Mouse (Mus musculus): ENCODE measurements around the gene Gm853.
A peak's percentile ranks its signal among the peaks of the same experiment; 100 is the strongest.

The Gm853 gene

GRCm38 (mm10) chr4:130174335-130175031, 47.7 kb downstream of the Gm853 start:
- no peak for DNase-seq (ENCODE audit: low read depth)

GRCm38 (mm10) chr4:130173911-130174311, 48.3 kb downstream of the Gm853 start:
- DNase-seq (ENCODE audit: low read depth), result no peak

- DNase-seq (ENCODE audit: low read depth), result peak; percentile 16
Measured at GRCm38 (mm10) chr4:130173060-130173822, 49.0 kb downstream of the Gm853 start.

- DNase-seq (ENCODE audit: low read depth), result no peak
Measured at GRCm38 (mm10) chr4:130171951-130172765, 50.0 kb downstream of the Gm853 start.

GRCm38 (mm10) chr4:130170362-130170761, 51.8 kb downstream of the Gm853 start:
- DNase-seq (ENCODE audit: low read depth), result no peak

GRCm38 (mm10) chr4:130169411-130169971, 52.7 kb downstream of the Gm853 start:
- no peak for DNase-seq (ENCODE audit: low read depth)

GRCm38 (mm10) chr4:130168280-130169183, 53.7 kb downstream of the Gm853 start:
- peak; percentile 87 for DNase-seq (ENCODE audit: low read depth)

GRCm38 (mm10) chr4:130167814-130168213, 54.4 kb downstream of the Gm853 start:
- no peak for DNase-seq (ENCODE audit: low read depth)

- DNase-seq (ENCODE audit: low read depth), result no peak
Measured at GRCm38 (mm10) chr4:130167321-130167720, 54.9 kb downstream of the Gm853 start.

GRCm38 (mm10) chr4:130166592-130166991, 55.6 kb downstream of the Gm853 start:
- no peak for DNase-seq (ENCODE audit: low read depth)

- DNase-seq (ENCODE audit: low read depth), result no peak
Measured at GRCm38 (mm10) chr4:130166061-130166460, 56.1 kb downstream of the Gm853 start.

GRCm38 (mm10) chr4:130164121-130164520, 58.1 kb downstream of the Gm853 start:
- no peak for DNase-seq (ENCODE audit: low read depth)

GRCm38 (mm10) chr4:130163391-130163861, 58.8 kb downstream of the Gm853 start:
- DNase-seq (ENCODE audit: low read depth), result no peak

- DNase-seq (ENCODE audit: low read depth), result no peak
Measured at GRCm38 (mm10) chr4:130161349-130161748, 60.9 kb downstream of the Gm853 start.
